Mouse (Mus musculus) liver, embryonic 14.5 days (tissue): ENCODE results near the gene Tnfaip2. TPM values are rescaled to one million over a fixed set of nuclear protein-coding genes. Genes with fewer than 3 reads are reported as not detected.

ENCODE experiments used
- ATAC-seq: fragments of 200-750 bp; cut with Nextera tagmentation; 2 replicates; pipeline ENCODE4 v1.8.0; 2017; ENCODE audit warnings: moderate number of reproducible peaks, mild to moderate bottlenecking, moderate library complexity; ENCODE audit not compliant: insufficient read depth
- DNase-seq, 3 experiments: peaks; one replicate each; pipeline ENCODE4 v3.0.0-alpha.2; 2012 to 2013; ENCODE audit warnings: low read depth in 3 of 3, low spot score in 3 of 3
- H3K27ac ChIP-seq: fragments of 300-500 bp; sonication (generic); 2 replicates; pipeline ENCODE4 v1.5.1; 2014; ENCODE audit warnings: moderate library complexity, mild to moderate bottlenecking, control low read depth, inconsistent platforms
- H3K27me3 ChIP-seq: fragments of 300-500 bp; sonication (generic); 2 replicates; pipeline ENCODE4 v1.6.1; 2014; ENCODE audit warnings: mild to moderate bottlenecking, low read length, moderate library complexity; ENCODE audit not compliant: control insufficient read depth, insufficient read depth
- H3K36me3 ChIP-seq: fragments of 300-500 bp; sonication (generic); replicated peaks from 2 replicates; pipeline ENCODE4 v1.6.1; 2014; ENCODE audit warnings: low read depth; ENCODE audit not compliant: control insufficient read depth, insufficient read depth
- H3K4me1 ChIP-seq, 2 experiments: fragments of 200-500 bp in 1 of 2; fragments of 300-500 bp in 1 of 2; sonication (generic) in 1 of 2; replicated peaks; 2 replicates each; pipeline ENCODE4 v1.6.1; 2012 to 2014; ENCODE audit warnings: antibody characterized with exemption in 1 of 2, inconsistent platforms in 1 of 2, low read length in 1 of 2; ENCODE audit not compliant: control insufficient read depth in 2 of 2, insufficient read depth in 2 of 2
- H3K4me2 ChIP-seq: fragments of 300-500 bp; sonication (generic); 2 replicates; pipeline ENCODE4 v1.6.1; 2014; ENCODE audit warnings: low read depth, mild to moderate bottlenecking, control low read depth, moderate library complexity
- H3K4me3 ChIP-seq, 2 experiments: fragments of 200-500 bp in 1 of 2; fragments of 300-500 bp in 1 of 2; sonication (generic) in 1 of 2; 2 replicates each; pipeline ENCODE4 v1.5.1; 2012 to 2014; ENCODE audit warnings: low read depth in 2 of 2, low read length in 2 of 2, mild to moderate bottlenecking in 2 of 2, control low read depth in 1 of 2, inconsistent platforms in 1 of 2, moderate library complexity in 1 of 2; ENCODE audit not compliant: insufficient read depth in 1 of 2
- H3K9ac ChIP-seq: fragments of 300-500 bp; sonication (generic); replicated peaks from 2 replicates; pipeline ENCODE4 v1.6.1; 2014; ENCODE audit warnings: mild to moderate bottlenecking, control low read depth, moderate library complexity
- H3K9me3 ChIP-seq: fragments of 300-500 bp; sonication (generic); 2 replicates; pipeline ENCODE4 v1.6.1; 2016; ENCODE audit warnings: low read length, mixed read lengths; ENCODE audit not compliant: control insufficient read depth
- CTCF ChIP-seq: IDR thresholded peaks from 2 replicates; pipeline ENCODE4 v1.5.1; 2016; ENCODE audit warnings: antibody characterized with exemption, low read depth, control low read depth
- EP300 ChIP-seq: IDR thresholded peaks from 2 replicates; pipeline ENCODE4 v1.6.1; 2016; ENCODE audit warnings: antibody characterized with exemption, low read depth
- WGBS: fragments of 180-500 bp; shearing (Covaris S2); extraction: QIAGEN DNeasy Blood & Tissue Kit; methylation state at CpG from one replicate; pipeline ENCODE4 v1.1.7; 2014; ENCODE audit not compliant: insufficient replicate concordance; 5-methylcytosine and 5-hydroxymethylcytosine counted together
- polyA plus RNA-seq, 2 experiments: library from polyadenylated mRNA; depleted of rRNA in 1 of 2; stranded (reverse) in 1 of 2; unstranded in 1 of 2; fragments of >200 nt; fragmentation: Nextera tagmentation in 1 of 2; extraction: Ambion mirVana in 1 of 2; gene quantifications; 2 replicates each; pipeline versions ENCODE4 v1.2.1 to v1.2.3; 2012 to 2014

Gene Tnfaip2
- polyA plus RNA-seq, 2 experiments = 57.6 to 78.7 TPM

- Histone ChIP-seq H3K36me3 (no peaks in the 10 kb centered on the region), H3K9me3 (no peaks in the 10 kb centered on the region), H3K27me3 (peaks cover 15% of the 10 kb centered on the region), H3K27ac (no peak within 1 kb of the TSS), H3K4me3 (no peak within 1 kb of the TSS), H3K4me1 (no peaks in the 10 kb centered on the region), H3K9ac (no peak within 1 kb of the TSS), H3K4me2 (no peak within 1 kb of the TSS)
- no peak for DNase-seq
- TF ChIP-seq CTCF = no peak
- TF ChIP-seq EP300 = no peak
- no peak for ATAC-seq
- WGBS = 4% methylated on average over 24 of the region's 24 CpGs
These were observed 35.6 kb upstream of the Tnfaip2 start, which contains the start of gene Lbhd2 for GRCm38 (mm10) chr12:111406622-111407021. Lbhd2 (plus strand) TSS chr12:111406809.

DNA sequence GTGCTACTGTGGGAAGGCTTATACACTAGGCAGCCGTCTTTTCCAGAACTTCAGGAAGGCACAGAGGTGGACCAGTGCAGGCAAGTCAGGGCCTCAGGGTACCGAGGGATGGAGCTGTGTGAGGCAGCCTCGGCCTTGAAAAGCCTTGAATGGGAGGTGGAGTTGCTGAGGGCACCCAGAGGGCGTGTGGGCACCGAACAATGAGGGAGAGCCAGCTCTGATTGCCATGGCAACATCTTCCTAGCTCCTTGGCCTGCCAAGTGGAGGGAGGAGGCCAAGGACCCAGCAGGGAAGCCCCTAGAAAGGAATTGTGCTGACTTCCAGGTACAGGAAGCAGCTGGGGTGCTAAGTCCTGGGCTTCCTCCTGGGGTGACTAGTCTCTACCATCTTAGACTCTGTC is 32.7 kb upstream of the Tnfaip2 start:
- Histone ChIP-seq H3K27ac (no peak overlapping the region), H3K27me3 (peaks cover 12% of the 10 kb centered on the region), H3K4me1 (no peaks in the 10 kb centered on the region), H3K4me3 (no peak overlapping the region), H3K9ac (no peak overlapping the region), H3K4me2 (no peak overlapping the region), H3K9me3 (no peaks in the 10 kb centered on the region), H3K36me3 (no peaks in the 10 kb centered on the region)
- ATAC-seq = no peak
- TF ChIP-seq CTCF (no peak), EP300 (no peak)
- 50% methylated on average over 5 of the region's 5 CpGs for WGBS
- DNase-seq = no peak

- no peaks in the 10 kb centered on the region for H3K9me3 ChIP-seq
- H3K4me1 ChIP-seq = no peaks in the 10 kb centered on the region
- no peaks in the 10 kb centered on the region for H3K36me3 ChIP-seq
- TF ChIP-seq EP300 = no peak
- no peak for TF ChIP-seq CTCF
- no peak overlapping the region for H3K9ac ChIP-seq
- no peak overlapping the region for H3K27ac ChIP-seq
- ATAC-seq = no peak
- WGBS = 58% methylated on average over 8 of the region's 8 CpGs
- H3K4me3 ChIP-seq = no peak overlapping the region
- peaks cover 7% of the 10 kb centered on the region for H3K27me3 ChIP-seq
- H3K4me2 ChIP-seq = no peak overlapping the region
- DNase-seq = no peak
These were observed 30.5 kb upstream of the Tnfaip2 start for GRCm38 (mm10) chr12:111411631-111412355.

DNA sequence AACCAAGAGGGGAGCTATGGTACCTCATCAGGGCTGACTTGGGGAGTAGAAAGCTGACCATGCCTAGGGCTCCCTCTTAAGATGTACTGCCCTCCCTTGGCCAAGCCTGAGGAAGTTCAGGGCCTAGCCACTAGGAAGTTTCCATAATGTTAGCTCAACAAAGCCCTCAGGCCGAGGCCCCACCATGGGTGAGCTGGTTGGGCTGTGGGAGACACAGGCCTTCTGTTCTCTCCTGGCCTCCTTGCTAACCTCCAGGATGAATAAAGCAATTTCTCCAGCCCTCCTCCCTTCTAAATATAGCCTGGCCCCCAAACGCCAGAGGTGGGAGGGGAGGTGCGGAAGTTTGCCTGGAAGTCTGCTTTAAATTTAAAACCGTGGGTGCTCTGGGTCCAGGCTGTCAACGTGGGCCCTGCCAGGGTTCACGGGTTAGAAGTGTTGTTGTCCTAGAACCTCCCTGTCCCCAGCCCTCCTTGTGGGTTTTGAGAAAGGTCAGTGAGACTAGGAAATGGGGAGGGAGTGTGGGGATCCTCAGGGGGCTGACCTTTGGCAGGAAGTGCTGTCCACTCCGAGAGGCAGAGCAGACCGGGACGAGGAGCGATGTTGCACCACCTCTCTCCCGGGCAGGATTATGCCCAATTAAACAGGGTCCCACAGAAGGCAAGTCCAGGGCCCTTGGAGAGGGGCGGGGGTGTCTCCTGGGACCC is 29.5 kb upstream of the Tnfaip2 start:
- 29% methylated on average over 12 of the region's 12 CpGs for WGBS
- DNase-seq (no peak), ATAC-seq (no peak)
- H3K9ac ChIP-seq = no peak overlapping the region
- peaks cover 0 to 2% of the 10 kb centered on the region in 2 experiments; a peak in 1 of 4 replicates for H3K4me1 ChIP-seq
- no peaks in the 10 kb centered on the region for H3K36me3 ChIP-seq
- no peaks in the 10 kb centered on the region for H3K9me3 ChIP-seq
- no peak overlapping the region for H3K27ac ChIP-seq
- 0 out of 4 replicates have a peak overlapping the region, but pooled peaks of 1 of the 2 experiments have one; percentile 18 for H3K4me3 ChIP-seq
- H3K27me3 ChIP-seq = peaks cover 3% of the 10 kb centered on the region; the same call in 1 of the 2 replicates
- peak overlapping the region; percentile 25 for H3K4me2 ChIP-seq
- TF ChIP-seq EP300 (no peak), CTCF (no peak)

- H3K9ac ChIP-seq = no peak overlapping the region
- no peaks in the 10 kb centered on the region for H3K36me3 ChIP-seq
- H3K4me3 ChIP-seq = 0 out of 4 replicates have a peak overlapping the region, but pooled peaks of 1 of the 2 experiments have one; percentile 18
- H3K9me3 ChIP-seq = no peaks in the 10 kb centered on the region
- peak overlapping the region; percentile 25 for H3K4me2 ChIP-seq
- H3K4me1 ChIP-seq = peaks cover 0 to 2% of the 10 kb centered on the region in 2 experiments; a peak in 1 of 4 replicates
- no peak for TF ChIP-seq EP300
- TF ChIP-seq CTCF = peak; percentile 98
- DNase-seq = peak; percentile 65 to 68 (median 67)
- peaks cover 3% of the 10 kb centered on the region; the same call in 1 of the 2 replicates for H3K27me3 ChIP-seq
- peak; percentile 58; the same call in 1 of the 2 replicates for ATAC-seq
- WGBS = 2% methylated on average over 21 of the region's 21 CpGs
- H3K27ac ChIP-seq = no peak overlapping the region
These were observed 29.0 kb upstream of the Tnfaip2 start for GRCm38 (mm10) chr12:111413300-111413699.
